Mouse (Mus musculus) T-cell, adult 66 days (primary cell): ENCODE data around the gene Klhl12. TPM values are rescaled to one million over a fixed set of nuclear protein-coding genes. Genes with fewer than 3 reads are reported as not detected.

ENCODE experiments used
- total RNA-seq, 2 experiments: library from RNA; stranded (reverse); gene quantifications; 3 replicates in 1 of 2; 4 replicates in 1 of 2; pipeline ENCODE4 v1.2.4; 2023

The Klhl12 gene
- total RNA-seq = 10 to 100 TPM; 38.6 to 43.2 TPM

DNA sequence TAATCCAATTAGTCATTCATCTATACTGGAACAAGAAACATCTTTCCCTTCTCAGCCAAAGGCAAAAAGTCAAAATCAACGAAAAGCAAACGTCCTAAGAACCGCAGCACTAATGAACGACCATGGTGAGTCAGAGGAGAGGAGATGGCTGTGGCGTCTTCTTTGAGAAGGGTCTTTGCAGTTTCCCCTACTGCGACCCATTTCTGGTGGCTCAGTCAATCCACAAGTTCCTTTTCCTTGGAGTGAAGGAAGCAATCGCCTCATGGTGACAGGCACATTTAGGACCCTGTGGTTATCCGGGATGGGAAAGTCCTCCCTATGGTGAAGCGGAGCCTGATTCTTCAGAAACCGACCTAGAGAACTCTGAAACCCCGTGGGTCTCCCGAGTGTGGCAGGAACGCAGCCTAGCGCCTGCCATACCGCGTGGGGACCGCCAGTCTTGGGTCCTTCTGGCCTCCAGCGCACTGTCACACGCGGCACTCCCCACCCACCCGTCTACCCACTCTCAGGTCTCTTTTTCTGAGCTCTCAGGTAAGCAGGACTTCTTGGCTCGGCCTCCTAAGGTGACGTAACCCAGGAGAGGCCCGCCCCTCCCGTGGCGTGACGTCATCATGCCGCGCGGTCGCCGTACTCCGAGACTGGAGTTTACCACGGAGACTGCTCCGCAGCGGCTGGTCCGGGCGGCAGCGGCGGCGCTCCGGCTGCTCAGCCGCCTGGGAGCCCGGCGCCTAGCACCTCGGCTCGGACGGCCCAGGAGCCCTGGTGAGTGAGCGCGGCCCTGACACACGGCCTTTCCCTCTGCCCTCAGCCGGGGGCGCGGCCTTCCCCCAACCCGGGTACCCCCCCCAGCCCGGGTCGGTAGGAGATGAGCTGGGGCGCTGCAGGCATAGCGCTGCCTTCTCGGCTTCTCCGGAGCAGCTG lies at the start of gene Klhl12:
TSS of gene Klhl12 (plus strand) at position 628 of the 921 bp plus-strand sequence.

DNA sequence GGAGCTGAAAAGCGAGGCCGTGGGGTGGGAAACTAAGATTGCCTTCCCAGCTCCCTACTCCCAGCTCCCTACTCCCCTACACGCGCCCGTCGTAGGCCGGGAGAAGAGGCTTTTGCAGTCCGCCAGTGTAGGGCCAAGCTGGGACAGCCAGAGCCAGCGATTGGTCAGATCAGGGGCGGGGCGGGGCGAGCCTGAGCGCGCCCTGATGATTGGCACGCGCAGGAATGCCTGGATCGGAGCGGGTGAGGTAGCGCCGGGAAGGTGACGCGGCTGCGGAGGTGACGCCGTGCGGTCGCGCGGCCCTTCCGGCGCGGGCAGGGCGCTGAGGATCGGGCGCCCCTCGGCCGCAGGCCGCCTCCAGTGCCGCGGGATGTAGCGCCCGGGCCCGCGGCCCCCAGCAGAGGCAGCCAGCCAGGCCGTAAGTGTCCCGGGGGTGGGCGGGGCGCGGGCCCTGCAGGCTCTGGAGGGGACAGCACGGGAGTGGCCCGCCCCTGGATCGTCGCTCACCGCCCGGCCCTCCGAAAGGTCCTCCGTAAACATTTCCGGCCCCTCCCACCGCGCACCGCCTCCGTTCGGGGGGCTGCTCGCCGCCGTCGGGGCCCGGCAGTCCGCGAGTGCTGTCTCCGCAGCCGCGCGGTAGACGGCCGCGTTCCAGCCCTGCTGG lies 40.0 kb upstream of the Klhl12 start, which contains the start of gene Adipor1:
TSS of gene Adipor1 (plus strand) at position 211 of the 664 bp plus-strand sequence.

DNA sequence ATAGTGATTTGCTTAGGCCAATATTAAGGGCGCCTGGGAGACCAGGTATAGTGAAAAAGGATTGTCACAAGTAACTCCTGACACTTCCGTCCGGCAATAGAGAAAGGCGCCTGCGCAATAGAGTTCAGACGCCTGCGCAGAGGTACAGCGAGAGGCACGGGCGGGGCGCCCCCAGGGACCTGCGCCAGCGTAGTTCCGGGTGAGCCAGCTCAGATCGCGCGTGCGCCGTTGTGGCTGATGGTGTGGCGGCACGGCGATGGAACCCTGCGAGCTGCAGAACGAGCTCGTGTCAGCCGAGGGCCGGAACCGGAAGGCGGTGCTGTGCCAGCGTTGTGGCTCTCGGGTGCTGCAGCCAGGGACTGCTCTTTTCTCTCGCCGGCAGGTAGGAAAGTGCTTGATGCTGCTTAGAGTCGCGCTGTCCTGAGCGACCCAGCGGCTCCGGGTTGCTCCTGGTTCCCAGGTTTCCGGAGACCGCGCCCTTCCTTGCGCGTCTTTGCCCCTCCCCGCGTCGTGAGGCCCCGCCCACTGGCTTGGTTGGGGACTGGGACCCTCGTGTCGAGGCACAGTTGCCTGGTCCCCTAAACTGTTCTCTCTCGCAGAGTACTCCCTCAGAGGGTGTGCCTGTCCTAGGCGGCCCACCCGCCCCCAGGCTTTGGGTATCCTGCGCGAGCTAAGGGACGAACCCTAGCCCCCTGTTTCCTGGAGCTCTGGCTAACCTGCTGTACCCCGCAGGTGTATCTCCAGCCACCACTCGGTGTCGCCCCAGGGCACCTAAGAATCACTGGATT lies 39.3 kb downstream of the Klhl12 start, which contains the start of gene Rabif:
TSS of gene Rabif (plus strand) at position 221 of the 788 bp plus-strand sequence.

Other genes with a start within 250 kb of the Klhl12 start
- not detected for gene Adora1, start 220.1 kb upstream of the Klhl12 start, total RNA-seq
- gene Myog, start 165.5 kb upstream of the Klhl12 start, total RNA-seq = not detected
- 1 to 10 TPM in 1 of 2 experiments, under 1 TPM in 1; 0.95 to 1.1 TPM for gene Ppfia4, start 122.6 kb upstream of the Klhl12 start, total RNA-seq
- gene Tmem183a, start 93.6 kb upstream of the Klhl12 start, total RNA-seq = 10 to 100 TPM; 68.8 to 73.0 TPM
- not detected for gene 4933406M09Rik, start 69.6 kb upstream of the Klhl12 start, total RNA-seq
- gene Cyb5r1, start 50.0 kb upstream of the Klhl12 start, total RNA-seq = 10 to 100 TPM; 12.5 to 14.6 TPM
- gene Adipor1, start 40.2 kb upstream of the Klhl12 start, total RNA-seq = 10 to 100 TPM; 72.0 to 74.4 TPM
- gene Rabif, start 39.1 kb downstream of the Klhl12 start, total RNA-seq = 10 to 100 TPM; 29.0 to 32.3 TPM
- gene Mgat4e, start 94.2 kb downstream of the Klhl12 start, total RNA-seq = not detected
- 10 to 100 TPM; 63.5 to 66.2 TPM for gene Kdm5b, start 104.6 kb downstream of the Klhl12 start, total RNA-seq
- not detected for gene Syt2, start 191.1 kb downstream of the Klhl12 start, total RNA-seq